Mouse (Mus musculus): ENCODE measurements around the gene Chd5.

Gene Chd5

DNA sequence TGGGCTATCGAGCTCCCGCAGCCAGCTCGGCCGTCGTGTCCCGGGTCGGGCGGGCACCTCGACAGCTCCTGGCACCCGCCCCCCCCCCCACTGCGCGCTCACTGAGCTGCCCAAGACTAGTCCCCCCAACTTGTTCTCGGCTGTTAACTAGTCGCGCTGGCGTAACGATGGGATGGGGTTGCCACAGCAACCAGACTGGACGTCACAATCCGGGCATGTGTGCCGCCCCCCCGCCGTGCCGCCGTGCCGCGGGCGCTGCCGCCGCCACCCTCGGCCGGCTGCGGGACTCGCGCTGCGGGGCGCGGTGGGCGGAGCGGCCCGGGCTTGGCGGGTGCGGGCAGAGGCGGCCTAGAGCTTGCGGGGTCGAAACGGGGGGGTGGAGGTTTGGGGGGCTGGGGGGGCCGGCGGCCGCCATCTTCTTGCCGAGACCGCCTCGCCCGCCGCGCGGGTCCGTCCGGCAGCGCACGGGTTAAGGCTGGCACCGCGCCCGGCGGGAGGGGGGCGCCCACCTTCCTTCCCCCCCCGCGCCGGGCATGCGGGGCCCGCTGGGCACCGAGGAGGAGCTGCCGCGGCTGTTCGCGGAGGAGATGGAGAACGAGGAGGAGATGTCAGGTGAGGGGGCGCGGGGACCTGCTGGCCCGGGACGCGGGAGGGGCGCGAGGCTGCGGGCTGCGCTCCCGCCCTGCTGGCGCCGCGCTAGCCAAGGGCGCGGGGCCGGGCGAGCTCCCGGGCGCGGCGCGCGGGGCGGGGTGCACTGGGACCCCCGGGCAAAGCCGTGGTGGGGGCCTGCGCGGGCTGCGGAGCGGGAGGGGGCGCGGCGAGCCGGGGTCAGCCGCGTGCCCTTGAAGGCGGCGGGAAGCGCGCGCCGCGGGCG lies at the start of gene Chd5:
Gene Chd5 (plus strand): TSS at position 233 of the 874 bp plus-strand sequence.
- DNase-seq: peak; percentile 60

DNA sequence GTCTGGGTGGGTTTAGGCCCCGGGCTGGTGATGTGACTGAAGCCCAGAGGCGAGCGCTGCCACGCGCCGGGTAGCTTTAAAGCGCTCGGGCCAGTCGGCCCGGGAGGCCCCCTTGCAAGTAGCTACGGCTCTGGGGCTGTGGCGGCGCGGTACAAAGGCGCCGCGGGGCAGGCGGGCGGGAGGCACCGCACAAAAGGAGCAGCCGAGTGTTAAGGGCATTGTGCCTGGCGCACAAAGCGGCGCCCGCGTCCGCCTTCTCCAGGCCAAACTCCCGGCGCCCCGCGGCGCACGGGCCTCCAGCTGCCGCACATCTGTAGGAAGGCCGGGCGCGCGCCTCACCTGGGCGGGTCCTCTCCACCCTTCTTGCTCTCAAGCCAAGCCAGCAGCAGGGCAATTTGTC lies 48.1 kb upstream of the Chd5 start:
- no peak for DNase-seq

DNA sequence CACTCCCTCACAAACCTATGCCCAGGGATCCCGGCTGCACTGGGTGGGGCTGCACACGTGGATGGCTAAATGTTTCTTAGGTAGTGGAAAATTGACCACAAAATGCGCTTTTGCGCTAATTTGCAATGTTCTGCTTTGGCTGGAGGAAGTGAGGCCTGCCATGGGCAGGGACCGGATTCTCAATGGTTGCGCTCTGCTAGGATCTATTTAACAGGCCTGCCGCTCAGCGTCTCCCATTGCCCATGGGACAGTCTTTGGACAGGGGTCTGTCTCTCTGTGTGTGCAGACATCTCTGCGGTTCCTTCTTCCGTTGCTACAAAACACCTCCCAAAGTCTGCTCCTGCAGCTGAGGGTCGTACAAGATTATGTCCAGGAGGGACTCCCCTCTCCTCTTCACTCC lies 47.5 kb upstream of the Chd5 start:
- no peak for DNase-seq

DNA sequence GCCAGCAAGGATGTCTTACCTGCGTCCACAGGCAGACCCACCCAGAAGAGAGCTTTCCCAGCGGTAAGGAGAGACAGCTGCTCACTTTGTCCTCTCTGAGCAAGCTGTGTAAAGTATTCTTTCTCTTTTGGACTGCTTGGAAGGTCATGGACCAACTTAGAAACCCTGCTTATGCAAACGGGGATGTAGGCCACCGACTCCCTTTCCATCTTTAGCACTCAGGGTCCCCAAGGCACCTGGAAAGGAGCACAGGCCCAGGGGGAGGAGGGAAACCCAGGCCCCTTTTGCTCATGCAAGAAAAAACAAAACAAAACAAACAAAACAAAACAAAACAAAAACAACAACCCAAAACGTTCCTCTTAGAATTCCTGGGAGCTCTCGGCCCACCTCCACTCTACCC lies 46.9 kb upstream of the Chd5 start, which contains the start of gene Hes3:
Gene Hes3 (minus strand): TSS at position 101 of the 400 bp plus-strand sequence.
- DNase-seq: no peak

DNA sequence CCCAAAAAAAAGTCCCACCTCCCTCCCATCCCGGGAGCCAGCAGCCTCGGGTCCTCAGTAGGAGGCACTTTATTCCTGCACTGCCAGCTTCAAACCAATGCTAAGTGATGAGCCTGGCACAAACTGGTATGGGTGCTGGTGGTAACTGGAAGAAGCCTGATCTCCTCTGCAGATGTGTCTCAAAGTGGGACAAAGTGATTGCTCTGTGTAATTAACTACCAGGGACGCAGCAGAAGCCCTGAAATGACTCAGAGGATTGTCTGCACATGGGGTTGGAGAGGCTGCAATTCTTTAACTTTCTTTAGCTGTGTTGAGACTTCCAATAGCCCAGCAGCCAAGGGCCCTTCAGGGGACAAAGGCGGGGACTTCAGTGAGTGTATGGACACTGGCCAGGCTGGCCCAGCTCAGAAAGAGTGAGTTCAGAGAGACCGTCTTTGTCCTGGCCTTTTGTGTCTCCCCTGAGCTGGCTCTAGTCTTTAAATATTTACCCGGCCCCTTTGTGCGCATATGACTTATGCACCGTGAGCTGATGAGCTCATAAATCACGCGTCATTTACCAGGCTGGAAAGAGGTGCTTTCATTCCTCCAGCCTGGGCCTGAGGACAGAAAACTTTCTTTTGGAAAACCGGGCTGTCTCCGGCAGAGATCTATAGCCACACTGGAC lies 46.2 kb upstream of the Chd5 start:
- DNase-seq: no peak

DNA sequence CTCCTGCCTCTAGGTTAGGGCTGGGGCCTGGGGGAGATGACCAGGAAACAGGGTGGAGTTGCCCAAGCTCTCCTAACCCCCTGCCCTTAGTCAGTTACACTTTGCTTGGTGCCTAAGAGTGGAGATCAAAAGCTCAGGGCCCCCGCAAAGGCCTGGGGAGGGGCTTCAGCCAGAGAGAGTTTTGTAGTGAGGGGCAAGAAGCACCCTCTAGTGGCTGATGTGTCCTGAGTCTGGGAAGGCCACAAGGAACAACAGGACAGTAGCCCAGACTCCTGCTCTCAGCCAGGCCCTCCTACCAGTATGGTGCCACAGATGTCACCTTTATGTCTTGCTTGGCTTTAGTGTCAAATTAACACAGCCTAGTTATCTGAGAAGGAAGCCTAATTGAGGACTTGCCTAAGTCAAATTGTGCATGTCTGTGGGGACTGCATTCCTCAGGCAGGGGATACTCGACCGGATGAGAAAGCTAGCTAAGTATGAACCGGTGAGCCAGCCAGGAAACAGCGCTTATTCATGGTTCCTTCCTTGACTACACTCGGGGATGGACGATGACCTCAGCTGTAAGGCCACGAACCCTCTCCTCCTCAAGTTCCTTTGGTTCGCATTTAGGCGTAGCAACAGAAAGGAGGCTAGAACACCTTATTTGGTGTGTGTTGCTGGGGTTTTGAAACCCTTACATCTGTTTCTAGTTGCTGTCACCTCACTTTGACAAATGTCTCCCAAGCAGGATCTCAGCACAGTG lies 44.1 kb upstream of the Chd5 start:
- no peak for DNase-seq

DNA sequence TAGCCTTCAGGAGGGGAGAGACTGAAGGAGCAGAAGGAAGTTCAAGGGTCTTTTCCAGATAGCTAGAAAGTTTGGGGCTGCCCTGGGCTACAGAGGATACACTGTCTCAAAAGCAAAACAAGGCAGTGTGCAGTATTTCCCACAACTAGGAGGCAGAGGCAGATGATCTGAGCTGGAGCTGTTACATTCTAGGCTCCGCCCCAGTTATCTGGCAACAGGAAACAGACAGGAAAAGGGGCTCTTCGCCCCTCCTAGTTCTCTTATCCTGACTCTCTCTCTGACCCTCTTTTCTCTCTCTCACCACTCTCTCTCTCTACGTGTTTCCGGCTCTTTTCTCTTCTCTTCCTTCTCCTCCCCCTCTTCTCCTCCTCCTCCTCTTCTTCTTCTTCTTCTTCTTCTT lies 42.5 kb upstream of the Chd5 start:
- DNase-seq: no peak

DNA sequence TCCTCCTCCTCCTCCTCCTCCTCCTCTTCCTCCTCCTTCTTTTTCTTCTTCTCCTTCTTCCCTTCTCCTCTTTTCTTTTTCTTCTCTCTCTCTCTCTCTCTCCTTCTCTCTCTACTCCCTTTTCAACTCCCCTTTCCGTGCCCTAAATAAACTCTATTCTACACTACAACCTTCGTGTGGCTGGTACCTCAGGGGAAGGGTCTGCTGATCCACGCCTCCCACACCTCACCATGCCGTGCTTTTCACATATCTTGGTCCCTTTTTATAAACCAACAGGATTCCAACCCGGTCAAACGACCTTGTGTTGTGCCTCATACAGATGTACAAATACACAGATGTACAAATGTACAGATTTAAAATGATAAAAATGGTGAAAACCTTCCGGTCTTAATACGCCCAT lies 42.1 kb upstream of the Chd5 start:
- DNase-seq: no peak

DNA sequence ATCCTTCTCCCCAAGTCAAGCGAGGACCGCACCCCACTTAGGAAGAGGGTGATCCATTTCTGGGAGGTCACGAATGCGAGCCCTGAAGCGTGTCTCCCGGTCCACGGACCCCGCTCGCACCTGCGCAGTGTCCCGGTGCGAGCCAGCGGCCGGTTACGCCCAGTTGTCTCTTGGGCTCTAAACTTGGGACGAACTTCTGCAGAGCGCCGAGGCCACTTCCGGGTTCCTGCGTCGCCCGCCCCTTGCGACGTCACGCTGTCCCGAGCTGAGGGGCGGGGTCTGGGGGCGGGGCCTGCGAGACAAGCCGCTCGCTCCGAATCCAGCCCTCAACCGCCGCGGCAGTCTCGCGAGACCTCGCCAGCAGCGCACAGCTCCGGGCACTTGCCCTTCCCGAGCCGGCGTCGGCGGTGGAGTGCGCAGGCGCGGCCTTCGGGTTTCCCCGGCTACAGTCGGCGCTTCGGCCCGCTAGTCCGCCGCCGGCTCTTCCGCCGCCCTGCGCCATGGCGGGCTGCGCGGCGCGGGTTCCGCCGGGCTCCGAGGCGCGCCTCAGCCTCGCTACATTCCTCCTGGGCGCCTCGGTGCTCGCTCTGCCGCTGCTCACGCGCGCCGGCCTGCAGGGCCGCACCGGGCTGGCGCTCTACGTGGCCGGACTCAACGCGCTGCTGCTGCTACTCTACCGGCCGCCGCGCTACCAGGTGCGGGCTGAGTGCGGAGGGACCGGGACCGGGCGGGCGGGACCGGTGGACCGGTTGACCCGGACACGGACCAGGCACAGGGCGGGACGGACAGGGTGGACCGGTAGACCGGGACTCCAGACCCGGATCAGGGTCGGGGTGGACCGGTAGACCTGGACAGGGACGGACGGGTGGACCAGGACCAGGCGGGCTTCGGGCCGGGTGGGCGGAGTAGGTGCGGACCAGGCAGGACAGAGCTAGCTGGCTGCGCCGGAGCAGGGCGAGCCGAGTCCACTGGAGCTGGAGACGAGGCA lies 41.3 kb upstream of the Chd5 start, which contains the start of gene Icmt:
Gene Icmt (plus strand): TSS at position 354 of the 988 bp plus-strand sequence.
- DNase-seq: peak; percentile 99

DNA sequence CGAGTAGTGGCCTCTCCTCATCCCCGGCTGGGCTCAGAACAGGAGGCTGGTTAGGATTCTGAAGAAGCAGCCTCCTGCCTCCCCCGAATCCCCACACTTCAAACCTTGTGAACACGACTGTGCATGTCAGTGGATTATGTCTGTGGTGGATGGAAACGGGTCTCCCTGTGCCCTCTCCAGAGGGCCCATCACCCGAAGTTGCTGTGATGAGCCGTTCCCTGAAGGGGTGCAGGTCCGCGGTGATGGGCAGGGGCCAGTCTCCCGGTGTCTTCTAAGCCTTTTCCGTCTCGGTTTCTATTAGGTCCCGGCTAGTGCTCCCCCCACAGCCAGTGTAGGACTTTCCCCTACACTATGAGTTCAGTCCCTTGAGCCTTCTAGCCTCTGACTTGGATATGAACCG lies 39.6 kb upstream of the Chd5 start:
- DNase-seq: no peak

DNA sequence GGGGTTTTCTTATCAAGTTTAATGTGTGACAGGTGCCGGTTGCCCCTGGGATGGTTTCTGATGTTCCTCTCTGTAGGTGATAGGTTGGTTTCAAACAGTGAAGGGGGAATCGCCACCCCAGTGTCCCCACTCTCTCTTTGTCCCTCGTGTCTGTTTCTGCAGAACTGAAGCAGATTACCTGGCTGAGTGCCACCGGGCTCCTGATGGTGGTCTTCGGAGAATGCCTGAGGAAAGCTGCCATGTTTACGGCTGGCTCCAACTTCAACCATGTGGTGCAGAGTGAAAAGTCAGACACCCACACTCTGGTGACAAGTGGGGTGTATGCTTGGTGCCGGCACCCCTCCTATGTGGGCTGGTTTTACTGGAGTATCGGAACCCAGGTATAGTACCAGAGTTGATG lies 38.1 kb upstream of the Chd5 start:
- no peak for DNase-seq

DNA sequence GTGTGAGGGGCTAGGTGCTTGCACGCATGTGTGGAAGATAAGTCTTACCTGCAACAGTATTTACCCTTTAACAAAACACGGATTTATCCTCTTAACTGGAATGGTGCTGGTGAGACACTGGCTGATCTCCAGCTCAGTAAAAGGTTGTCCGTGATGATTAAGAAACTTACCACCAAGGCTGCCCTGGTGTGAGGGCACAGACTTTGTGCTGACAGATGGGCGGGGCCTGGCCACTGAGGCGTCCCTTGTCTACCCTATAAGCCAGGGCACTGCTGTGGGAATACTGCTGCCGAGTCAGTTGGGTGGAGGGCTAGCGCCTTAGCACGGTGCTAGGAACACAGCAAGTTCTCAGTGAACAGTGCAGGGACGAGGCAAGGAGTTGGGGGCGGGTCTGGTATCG lies 36.4 kb upstream of the Chd5 start:
- DNase-seq: no peak

DNA sequence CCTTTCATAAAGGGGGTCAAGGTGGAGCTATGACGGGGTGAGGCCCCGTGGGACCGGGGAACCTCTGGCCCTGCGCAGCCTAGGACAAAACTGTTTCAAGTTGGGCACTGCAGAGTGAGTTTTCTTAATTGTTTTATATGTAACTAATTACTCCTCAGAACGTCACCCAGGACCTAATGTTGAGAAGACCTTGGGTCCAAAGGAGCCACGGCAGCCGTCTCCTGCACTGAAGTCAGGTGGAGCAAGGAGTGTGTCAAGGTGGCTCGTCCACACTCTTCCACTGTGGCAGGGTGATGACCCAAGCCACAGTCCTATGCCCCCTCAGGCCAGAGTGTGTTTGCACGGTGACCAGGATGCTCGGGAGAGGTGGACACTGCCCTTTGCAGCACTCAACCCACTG lies 35.3 kb upstream of the Chd5 start:
- no peak for DNase-seq

DNA sequence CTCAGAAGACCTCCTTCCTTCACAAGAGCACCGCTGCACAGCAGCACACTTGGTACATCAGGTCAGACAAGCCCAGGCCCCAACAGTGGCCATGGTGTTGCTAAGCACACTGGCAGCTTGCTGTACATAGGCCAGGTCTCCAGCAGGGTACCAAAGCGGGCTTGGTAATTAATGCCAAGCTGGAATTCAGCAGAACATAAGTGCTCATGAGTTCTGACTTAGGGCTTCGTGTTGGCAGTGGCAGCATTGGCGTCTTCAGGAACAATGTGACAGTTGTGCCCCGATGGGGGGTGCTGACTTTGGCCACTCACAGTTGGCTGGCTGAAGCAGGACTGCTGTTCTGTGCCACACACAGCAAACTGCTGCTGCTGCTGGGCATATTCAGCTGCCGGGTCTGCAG lies 33.8 kb upstream of the Chd5 start:
- no peak for DNase-seq

DNA sequence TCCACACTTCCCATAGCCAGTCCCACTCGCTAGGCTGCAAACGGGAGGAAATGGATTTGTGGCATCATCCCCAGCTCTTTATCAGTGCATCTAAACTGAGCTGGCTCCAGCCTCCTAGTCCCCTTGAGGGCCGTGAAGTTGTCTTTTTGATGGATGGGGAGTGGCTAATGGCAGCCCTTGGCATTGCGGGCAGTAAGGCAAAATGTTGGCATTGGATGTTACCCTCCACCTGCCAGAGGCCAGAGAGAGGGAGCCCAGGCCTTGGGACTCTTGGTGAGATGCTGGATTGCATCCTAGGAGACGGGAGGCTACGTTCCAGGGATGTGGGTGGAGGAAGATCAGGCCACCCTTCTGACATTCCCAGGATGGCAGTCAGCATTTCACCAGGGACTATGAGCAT lies 32.5 kb upstream of the Chd5 start:
- no peak for DNase-seq

DNA sequence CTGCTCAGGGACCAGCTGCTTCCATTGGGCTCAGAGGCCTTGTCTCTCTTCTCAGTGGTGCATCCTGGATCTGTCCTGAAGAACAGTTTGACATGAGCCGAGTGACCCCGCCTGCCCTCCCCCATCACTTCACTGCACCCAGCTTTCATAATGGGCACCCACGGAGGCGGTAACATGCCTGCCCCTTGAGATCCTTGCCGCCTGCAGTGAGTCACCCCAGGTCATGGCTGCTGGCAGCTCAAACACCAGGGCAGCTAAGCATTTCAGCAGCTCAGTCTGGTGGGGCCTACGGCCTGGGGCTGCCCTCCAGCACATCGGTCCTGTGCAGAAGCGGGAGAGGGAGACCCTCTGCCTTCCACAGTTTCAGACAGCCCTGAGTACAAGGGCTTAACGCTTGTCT lies 30.9 kb upstream of the Chd5 start:
- DNase-seq: no peak

DNA sequence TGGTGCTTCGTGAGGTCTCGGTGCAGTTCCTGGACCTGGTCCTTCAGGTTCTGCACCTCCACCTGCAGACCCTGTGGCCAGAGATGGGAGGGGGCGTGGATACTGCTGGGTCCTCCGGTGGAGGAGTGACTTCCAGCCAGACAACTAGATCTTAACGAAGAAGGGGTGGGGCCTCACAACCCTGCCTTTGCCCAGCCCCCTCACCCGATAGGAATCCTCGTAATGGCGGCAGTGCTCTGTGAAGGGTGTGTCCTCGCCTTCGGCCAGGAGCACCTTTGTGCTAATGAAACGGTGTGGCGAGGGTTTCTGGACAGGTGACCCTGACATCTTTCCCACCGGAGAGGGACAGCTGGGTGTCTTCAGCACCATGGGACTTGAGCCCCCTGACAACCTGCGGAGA lies 26.3 kb upstream of the Chd5 start:
- DNase-seq: no peak

DNA sequence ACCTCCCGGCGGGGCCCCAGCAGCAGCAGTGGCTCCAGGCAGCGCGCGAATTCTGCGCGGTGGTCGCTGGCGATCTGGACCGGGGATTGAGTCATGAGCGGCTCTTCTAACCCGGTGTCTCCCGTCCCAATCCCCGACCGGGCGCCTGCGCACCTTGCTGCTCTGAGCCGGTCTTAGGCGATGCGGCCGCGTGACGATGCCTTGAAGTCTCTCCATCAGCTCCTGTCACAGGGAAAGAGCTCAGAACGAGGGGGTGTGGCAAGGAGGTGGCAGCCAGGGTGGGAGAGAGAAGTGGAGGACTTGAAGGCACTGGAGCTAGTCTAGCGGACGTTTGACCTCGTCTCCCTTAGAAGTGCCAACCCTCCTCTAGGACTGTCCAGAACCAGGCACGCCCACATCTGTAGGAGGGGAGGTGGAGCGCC lies 25.2 kb upstream of the Chd5 start:
- no peak for DNase-seq

DNA sequence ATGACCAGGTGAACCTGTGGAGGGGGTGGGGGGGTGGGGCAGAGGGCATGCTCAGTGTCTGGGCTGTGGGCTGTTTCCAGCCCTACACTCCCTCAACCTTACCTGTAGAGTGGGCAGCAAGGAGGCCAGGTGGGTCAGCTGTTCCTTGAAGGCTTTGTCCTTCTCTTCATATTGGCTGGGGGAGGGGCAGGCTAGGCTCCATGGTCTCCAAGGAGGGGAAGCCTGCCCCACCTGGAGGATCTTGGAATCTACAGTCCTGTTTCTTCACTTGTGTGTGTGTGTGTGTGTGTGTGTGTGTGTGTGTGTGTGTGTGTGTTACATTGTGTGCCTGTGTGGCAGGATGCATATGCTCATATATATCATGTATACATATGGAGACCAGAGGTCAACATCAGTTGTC lies 24.5 kb upstream of the Chd5 start:
- no peak for DNase-seq

DNA sequence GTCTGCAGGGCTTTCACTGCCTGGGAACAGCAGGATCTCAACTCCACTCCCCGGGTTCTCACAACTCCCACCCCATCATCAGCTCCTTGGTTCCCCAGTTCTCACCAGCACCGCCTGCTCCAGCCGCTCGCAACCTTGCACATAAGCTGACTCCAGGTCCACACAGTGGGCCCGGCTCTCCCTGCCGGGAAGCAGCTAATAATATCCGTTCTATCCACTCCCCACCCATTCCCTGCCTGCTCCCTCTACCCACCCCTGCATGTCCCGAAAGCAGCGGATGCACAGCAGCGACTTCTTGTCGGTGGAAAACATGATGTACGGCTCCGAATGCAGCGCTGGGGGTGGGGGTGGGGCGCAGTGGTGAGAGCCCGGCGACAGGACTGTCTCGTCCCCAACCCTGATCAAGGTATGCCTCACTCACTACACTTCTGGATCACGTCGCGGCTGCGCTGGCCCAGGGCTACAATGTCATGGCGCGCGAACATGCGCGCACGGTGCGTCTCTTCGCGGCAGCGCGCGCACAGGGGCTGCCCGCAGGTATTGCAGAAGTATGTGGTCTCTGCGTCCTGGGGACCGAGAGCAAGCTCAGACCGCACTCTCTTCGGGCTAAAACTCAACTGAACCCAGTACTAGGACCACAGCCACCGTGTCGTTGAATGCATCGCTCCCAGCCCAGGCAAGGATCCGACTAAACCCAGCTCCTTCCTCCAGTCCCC lies 22.8 kb upstream of the Chd5 start:
- no peak for DNase-seq

DNA sequence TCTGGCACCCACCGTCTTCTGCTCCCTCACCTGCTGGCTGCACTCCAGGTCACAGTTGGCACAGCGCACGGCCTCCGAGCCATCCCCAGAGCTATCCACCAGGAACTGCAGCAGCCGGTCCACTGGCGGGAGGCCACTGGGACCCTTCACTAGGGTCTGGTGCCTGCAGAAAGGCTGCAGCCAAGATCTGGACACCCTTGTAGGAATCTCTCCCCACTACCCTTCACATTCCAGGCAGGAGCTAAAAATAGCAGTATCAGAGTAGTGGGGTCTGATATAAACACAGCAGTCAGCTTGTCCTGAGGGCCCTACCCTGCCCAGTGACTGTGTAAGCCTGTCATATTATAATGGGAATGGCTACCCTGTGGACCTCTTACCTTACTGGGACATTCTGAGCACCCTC lies 20.8 kb upstream of the Chd5 start:
- no peak for DNase-seq

Measured in layer of hippocampus, adult 9-11 months (tissue).